Mouse (Mus musculus): ENCODE measurements around the gene Carm1. TPM values are rescaled to one million over a fixed set of nuclear protein-coding genes. Genes with fewer than 3 reads are reported as not detected.

Gene Carm1
- 10 to 100 TPM; 56.7 to 91.6 TPM for polyA plus RNA-seq (2017; shearing (Covaris generic))

DNA sequence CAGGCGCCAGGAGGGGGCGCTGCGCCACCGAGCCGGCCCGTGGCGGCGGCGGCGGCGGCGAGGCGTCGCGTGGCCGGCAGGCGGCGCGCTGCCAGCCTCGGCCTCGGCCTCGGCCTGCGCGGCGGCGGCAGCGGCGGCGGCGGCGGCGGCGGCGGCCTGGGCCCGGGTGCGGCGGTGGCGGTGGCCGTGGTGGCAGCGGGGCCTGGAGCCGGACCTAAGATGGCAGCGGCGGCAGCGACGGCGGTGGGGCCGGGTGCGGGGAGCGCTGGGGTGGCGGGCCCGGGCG lies at the start of gene Carm1:
TSS of gene Carm1 (plus strand) at position 106 of the 286 bp plus-strand sequence.

DNA sequence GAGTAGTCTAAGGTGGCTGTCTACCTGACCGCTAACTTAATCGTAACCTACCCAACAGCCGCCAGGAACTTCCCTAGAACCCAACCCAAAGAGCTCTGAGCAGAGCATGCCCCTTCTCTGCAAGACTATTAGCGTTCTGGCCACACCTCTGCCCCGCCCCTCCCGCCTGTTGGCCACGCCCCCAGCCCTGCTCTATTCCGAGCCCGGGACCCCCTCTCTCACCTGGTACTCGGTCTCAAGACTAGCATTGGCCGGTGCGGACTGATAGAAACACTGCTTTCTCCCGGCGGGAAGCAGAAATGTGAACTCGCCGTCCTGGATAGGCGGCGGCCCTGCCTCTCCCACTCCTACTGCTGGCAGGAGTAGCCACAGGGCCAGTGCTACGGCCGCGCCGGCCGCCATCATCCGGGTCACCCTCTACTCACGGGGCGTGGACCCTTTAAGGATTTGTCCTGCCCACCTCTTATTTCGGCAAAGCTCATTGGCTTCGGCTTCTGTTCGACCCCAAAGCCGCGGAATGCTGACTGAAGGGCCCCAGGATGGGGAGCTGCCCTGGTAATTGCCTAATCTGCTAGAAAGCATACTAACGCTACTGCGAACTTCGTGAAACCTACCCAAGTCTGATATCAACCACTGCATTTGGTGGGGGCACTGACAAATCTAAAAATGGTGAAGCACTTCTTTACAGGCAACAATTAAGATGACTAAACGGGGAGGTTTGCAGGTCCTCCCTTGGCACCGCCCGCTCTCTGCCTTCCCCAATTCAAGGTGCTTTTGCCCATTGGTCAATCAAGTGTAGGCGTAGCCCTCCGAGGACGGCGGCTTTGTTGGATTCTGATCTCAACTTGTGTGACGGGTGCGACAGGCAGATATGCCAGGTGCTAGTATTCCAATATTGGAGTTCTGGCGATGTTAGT lies 36.7 kb upstream of the Carm1 start, which contains the start of gene Tmed1:
TSS of gene Tmed1 (minus strand) at position 481 of the 917 bp plus-strand sequence.

DNA sequence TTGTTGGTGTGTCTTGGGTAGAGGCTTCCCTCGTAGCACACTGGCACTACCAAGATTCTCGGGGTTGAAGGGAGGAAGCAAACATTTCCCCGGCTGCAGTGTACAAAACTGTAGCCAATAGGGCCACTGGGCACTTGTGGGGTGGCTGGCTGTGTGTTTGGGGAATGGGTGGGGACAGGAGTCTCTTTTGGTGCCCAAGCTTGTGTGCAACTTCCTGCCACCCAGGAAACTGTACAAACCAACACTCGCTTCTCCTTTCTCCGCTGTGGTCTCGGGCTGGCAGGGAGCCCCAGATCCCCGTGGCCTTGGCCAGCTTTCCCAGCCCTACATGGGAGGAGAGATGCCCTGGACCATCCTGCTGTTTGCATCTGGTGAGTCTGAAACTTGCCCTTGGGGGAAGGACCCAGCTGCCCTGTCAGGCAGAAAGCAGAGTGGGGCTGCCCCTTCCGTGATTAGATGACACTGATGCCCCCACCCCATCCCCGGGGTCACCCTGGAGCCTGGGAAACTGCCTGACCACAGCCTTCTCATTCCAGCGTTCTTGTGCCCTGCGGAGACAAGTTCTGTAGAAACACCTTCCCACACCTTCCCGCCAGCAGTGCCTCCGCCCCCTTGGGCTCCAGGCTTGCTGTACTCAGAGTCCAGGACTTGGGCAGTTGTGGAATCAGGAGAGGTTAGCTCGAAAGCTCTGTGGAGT lies 20.6 kb upstream of the Carm1 start, which contains the start of gene AB124611:
TSS of gene AB124611 (plus strand) at position 240 of the 697 bp plus-strand sequence.

DNA sequence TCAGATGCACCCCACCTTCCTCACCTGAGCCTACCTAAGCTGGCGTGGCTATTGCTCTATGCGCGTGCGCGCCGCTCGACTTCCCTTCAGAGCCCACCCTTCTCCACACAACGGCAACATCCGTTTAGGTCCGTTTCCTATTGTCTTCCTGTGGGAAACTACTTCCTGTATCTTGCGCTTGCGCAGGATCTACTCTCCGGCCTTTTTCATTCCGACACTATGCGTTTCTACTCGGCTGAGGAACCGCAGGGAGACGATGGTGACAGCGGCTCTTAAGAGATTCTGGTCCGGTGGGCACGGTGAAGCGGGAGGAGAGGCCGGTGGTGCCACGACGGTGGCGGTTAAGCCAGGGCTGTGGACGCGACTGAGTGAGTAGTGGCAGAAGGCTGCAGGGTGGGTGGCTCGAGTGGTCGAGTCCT lies 46.0 kb downstream of the Carm1 start, which contains the start of the genes Timm29 and Yipf2:
TSS of gene Timm29 (plus strand) at position 20 of the 419 bp plus-strand sequence.
TSS of gene Yipf2 (minus strand) at position 126 of the 419 bp plus-strand sequence.

DNA sequence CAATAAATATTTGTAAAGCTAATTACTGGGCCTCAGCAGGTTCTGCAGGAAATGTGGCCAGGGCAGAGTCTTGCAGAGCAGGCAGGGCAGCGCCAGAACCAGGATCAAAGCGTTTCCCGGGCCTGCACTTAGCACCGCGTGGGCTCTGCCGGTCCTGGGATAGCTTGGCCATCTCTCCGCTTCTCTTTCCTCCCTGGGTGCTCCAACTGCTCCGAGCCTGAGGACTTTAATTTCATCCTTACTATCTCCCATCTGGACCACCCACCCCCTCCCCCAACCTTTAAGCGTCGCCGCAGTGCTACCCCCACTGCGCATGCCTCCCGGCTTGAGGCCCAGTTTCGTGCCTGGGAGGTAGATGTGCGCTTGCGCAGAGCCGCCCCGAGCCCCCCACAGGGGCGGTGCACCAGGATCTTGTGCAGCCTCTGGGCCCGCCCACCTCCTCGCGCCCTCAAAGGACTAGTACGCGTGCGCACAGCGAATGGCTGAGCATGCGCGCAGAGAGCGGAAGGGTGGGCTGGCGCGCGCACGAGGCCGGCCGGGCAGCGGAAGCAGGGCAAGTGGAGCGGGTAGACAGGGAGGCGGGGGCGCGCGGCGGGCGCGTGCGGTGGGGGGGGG lies 69.0 kb downstream of the Carm1 start, which contains the start of gene Smarca4:
TSS of gene Smarca4 (plus strand) at position 553 of the 615 bp plus-strand sequence.

Other genes starting within 250 kb of the Carm1 start
- 1 to 10 TPM; 1.9 to 2.8 TPM for gene Ap1m2, start 234.6 kb upstream of the Carm1 start, polyA plus RNA-seq (2017; shearing (Covaris generic))
- 100 to 1,000 TPM; 328 to 350 TPM for gene Slc44a2, start 226.2 kb upstream of the Carm1 start, polyA plus RNA-seq (2017; shearing (Covaris generic))
- gene Ilf3, start 179.0 kb upstream of the Carm1 start, polyA plus RNA-seq (2017; shearing (Covaris generic)) = 10 to 100 TPM; 41.5 to 42.0 TPM
- 10 to 100 TPM; 26.3 to 54.9 TPM for gene Qtrt1, start 135.1 kb upstream of the Carm1 start, polyA plus RNA-seq (2017; shearing (Covaris generic))
- gene Dnm2, start 122.0 kb upstream of the Carm1 start, polyA plus RNA-seq (2017; shearing (Covaris generic)) = 100 to 1,000 TPM; 192 to 223 TPM
- gene Tmed1, start 36.6 kb upstream of the Carm1 start, polyA plus RNA-seq (2017; shearing (Covaris generic)) = 1 to 10 TPM; 2.8 to 4.7 TPM
- gene AB124611, start 20.7 kb upstream of the Carm1 start, polyA plus RNA-seq (2017; shearing (Covaris generic)) = 10 to 100 TPM; 24.6 to 59.7 TPM
- 10 to 100 TPM; 31.7 to 39.3 TPM for gene Timm29, start 45.8 kb downstream of the Carm1 start, polyA plus RNA-seq (2017; shearing (Covaris generic))
- 10 to 100 TPM; 21.2 to 28.7 TPM for gene Yipf2, start 45.9 kb downstream of the Carm1 start, polyA plus RNA-seq (2017; shearing (Covaris generic))
- 10 to 100 TPM; 48.2 to 66.5 TPM for gene Smarca4, start 69.3 kb downstream of the Carm1 start, polyA plus RNA-seq (2017; shearing (Covaris generic))
- gene Ldlr, start 176.6 kb downstream of the Carm1 start, polyA plus RNA-seq (2017; shearing (Covaris generic)) = 10 to 100 TPM in 1 of 2 experiments, 1 to 10 TPM in 1; 1.1 to 15.6 TPM
- 10 to 100 TPM; 16.0 to 19.4 TPM for gene Spc24, start 213.4 kb downstream of the Carm1 start, polyA plus RNA-seq (2017; shearing (Covaris generic))

Measured in activated CD4-positive, CD25-positive, alpha-beta regulatory T cell (primary cell).